Mouse (Mus musculus): ENCODE data around the gene Gm11549.

DNA sequence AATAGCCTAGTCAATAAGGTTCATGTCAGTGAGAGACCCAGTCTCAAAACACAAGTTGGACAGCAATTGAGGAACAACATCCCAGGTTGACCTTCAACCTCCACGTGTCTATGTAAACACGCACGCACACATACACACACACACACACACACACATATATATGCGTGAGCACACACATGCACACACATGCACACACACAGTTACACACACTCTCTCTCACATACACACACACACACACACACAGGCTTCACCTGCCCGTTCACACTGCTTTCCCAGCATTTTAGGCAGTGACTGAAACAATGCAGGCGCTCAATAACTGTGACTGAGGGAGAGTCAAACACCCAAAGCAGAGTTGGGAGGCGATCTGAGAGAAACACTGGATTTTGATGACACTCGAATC lies 16.3 kb downstream of the Gm11549 start:
- TF ChIP-seq CTCF (IDR thresholded peaks at IDR 0.05; ENCODE audit: control insufficient read depth, insufficient read depth, low read length): no peak
- TF ChIP-seq POLR2A (IDR thresholded peaks at IDR 0.05; ENCODE audit: borderline replicate concordance, control insufficient read depth, low read depth, low read length): no peak

Measured in bone marrow, adult 2 months (tissue).